Mouse (Mus musculus) cerebellum, adult 9-11 months (tissue): ENCODE data around the gene Fgfr2.

ENCODE experiments used
- DNase-seq: peaks from one replicate; pipeline ENCODE4 v3.0.0; 2022

Gene Fgfr2

GRCm38 (mm10) chr7:133083936-133084614 is 39.1 kb downstream of the Fgfr2 start:
- no peak for DNase-seq

- no peak for DNase-seq
Observed at GRCm38 (mm10) chr7:133078929-133079328, 44.2 kb downstream of the Fgfr2 start.

- peak; percentile 60 for DNase-seq
Observed at GRCm38 (mm10) chr7:133074462-133075133, 48.6 kb downstream of the Fgfr2 start.

- DNase-seq, result no peak
Observed at GRCm38 (mm10) chr7:133073147-133073651, 50.0 kb downstream of the Fgfr2 start.

- no peak for DNase-seq
Observed at GRCm38 (mm10) chr7:133072535-133072934, 50.6 kb downstream of the Fgfr2 start.

GRCm38 (mm10) chr7:133067321-133067841 is 55.8 kb downstream of the Fgfr2 start:
- DNase-seq, result no peak

GRCm38 (mm10) chr7:133066776-133067175 is 56.4 kb downstream of the Fgfr2 start:
- peak; percentile 77 for DNase-seq

- no peak for DNase-seq
Observed at GRCm38 (mm10) chr7:133062055-133062454, 61.1 kb downstream of the Fgfr2 start.

- peak; percentile 57 for DNase-seq
Observed at GRCm38 (mm10) chr7:133060170-133060569, 63.0 kb downstream of the Fgfr2 start.

- no peak for DNase-seq
Observed at GRCm38 (mm10) chr7:133059517-133060104, 63.5 kb downstream of the Fgfr2 start.

- DNase-seq, result peak; percentile 50
Observed at GRCm38 (mm10) chr7:133059150-133059509, 64.0 kb downstream of the Fgfr2 start.

GRCm38 (mm10) chr7:133058496-133059149 is 64.5 kb downstream of the Fgfr2 start:
- no peak for DNase-seq

- no peak for DNase-seq
Observed at GRCm38 (mm10) chr7:133056924-133057323, 66.2 kb downstream of the Fgfr2 start.

GRCm38 (mm10) chr7:133054486-133054885 is 68.7 kb downstream of the Fgfr2 start:
- DNase-seq, result no peak

- no peak for DNase-seq
Observed at GRCm38 (mm10) chr7:133053757-133054156, 69.4 kb downstream of the Fgfr2 start.

- no peak for DNase-seq
Observed at GRCm38 (mm10) chr7:133052819-133053218, 70.3 kb downstream of the Fgfr2 start.

- no peak for DNase-seq
Observed at GRCm38 (mm10) chr7:133050681-133051080, 72.5 kb downstream of the Fgfr2 start.

GRCm38 (mm10) chr7:133048085-133048630 is 75.0 kb downstream of the Fgfr2 start:
- no peak for DNase-seq

- DNase-seq, result no peak
Observed at GRCm38 (mm10) chr7:133047287-133047686, 75.9 kb downstream of the Fgfr2 start.

GRCm38 (mm10) chr7:133044721-133045120 is 78.4 kb downstream of the Fgfr2 start:
- DNase-seq, result no peak

GRCm38 (mm10) chr7:133041784-133042183 is 81.4 kb downstream of the Fgfr2 start:
- no peak for DNase-seq

GRCm38 (mm10) chr7:133040688-133041345 is 82.3 kb downstream of the Fgfr2 start:
- DNase-seq, result no peak
